ENCODE assay signal across 8 mouse cellular contexts in genomic region chr7:27688815-27689612, GRCm38 (mm10). TPM values are rescaled to one million over a fixed set of nuclear protein-coding genes. Genes with fewer than 3 reads are reported as not detected.
DNase-seq lines count a peak whose midpoint lies in the region; ATAC-seq and TF ChIP-seq lines count a peak whose summit lies in the region.

Gene Zfp607b (plus strand): TSS chr7:27689340.

- H3K9ac ChIP-seq in ES-E14 (ENCODE audit: insufficient read depth, low read depth, low read length, poor library complexity, severe bottlenecking), result peak within 1 kb of the TSS; percentile 67
- H3K9ac ChIP-seq in forebrain, embryonic 15.5 days (replicated peaks), result peak within 1 kb of the TSS; percentile 60

- H3K27ac ChIP-seq in ES-E14 (ENCODE audit: insufficient read depth, low read depth, low read length, poor library complexity, severe bottlenecking), result peak within 1 kb of the TSS; percentile 0; the same call in 1 of the 2 replicates
- H3K27ac ChIP-seq in forebrain, embryonic 15.5 days (replicated peaks), result peak within 1 kb of the TSS; percentile 89

- WGBS in forebrain, embryonic 15.5 days, result under 1% methylated on average over 19 of the region's 19 CpGs
- 1% methylated on average over 19 of the region's 19 CpGs for WGBS in lung, adult 2 months

- TF ChIP-seq CTCF in lung, adult 2 months (IDR thresholded peaks at IDR 0.05; ENCODE audit: insufficient read depth, low read length), result no peak

- TF ChIP-seq POLR2A in lung, adult 2 months (IDR thresholded peaks at IDR 0.05; ENCODE audit: borderline replicate concordance, extremely low read depth, low read depth, low read length), result peak; percentile 52; the same call in 1 of the 2 replicates

- peak; percentile 93 for DNase-seq in ES-E14 (ENCODE audit: low read depth, low spot score)
- DNase-seq in cerebellum, adult 11-12 months, result peak; percentile 96
- DNase-seq in heart, postnatal 25 days (ENCODE audit: low spot score), result peak; percentile 91
- DNase-seq in layer of hippocampus, adult 18-20 months (ENCODE audit: low spot score in 2 of 2), result peak; percentile 95 to 98
- peak; percentile 85 for DNase-seq in lung, adult 2 months
- DNase-seq in thymus, adult 18-20 months, result peak; percentile 91 to 96

- no peaks in the 10 kb centered on the region for H3K36me3 ChIP-seq in ES-E14 (ENCODE audit: control insufficient read depth, insufficient read depth, low read length, poor library complexity, severe bottlenecking)
- no peaks in the 10 kb centered on the region for H3K36me3 ChIP-seq in forebrain, embryonic 15.5 days

- in situ Hi-C loops in ES-E14 (cut with MboI; ENCODE audit: low sequenced_read_pairs in 2 of 2, unreplicated experiment in 2 of 2), result loop anchor here in 1 of 2 experiments (25.0 kb wide), 1 partner anchor 402 kb away; no protein-coding TSS in a partner anchor

- H3K9me3 ChIP-seq in ES-E14 (ENCODE audit: control insufficient read depth, insufficient read depth, low read depth, low read length), result no peaks in the 10 kb centered on the region
- H3K9me3 ChIP-seq in forebrain, embryonic 15.5 days, result no peaks in the 10 kb centered on the region

- H3K4me3 ChIP-seq in ES-E14 (ENCODE audit: insufficient read depth in 1 of 2, low read depth in 1 of 2, low read length in 2 of 2, poor library complexity in 1 of 2, severe bottlenecking in 1 of 2), result peak within 1 kb of the TSS; percentile 52 to 64
- H3K4me3 ChIP-seq in forebrain, embryonic 15.5 days, result peak within 1 kb of the TSS; percentile 50
- peak within 1 kb of the TSS; percentile 62 for H3K4me3 ChIP-seq in lung, adult 2 months (replicated peaks; ENCODE audit: extremely low read depth, low read depth, low read length)

- peaks cover 0 to 6% of the 10 kb centered on the region in 2 experiments; a peak in 2 of 4 replicates for H3K4me1 ChIP-seq in ES-E14 (ENCODE audit: control insufficient read depth in 2 of 2, insufficient read depth in 2 of 2, low read length in 2 of 2, poor library complexity in 1 of 2)
- peaks cover 16% of the 10 kb centered on the region for H3K4me1 ChIP-seq in forebrain, embryonic 15.5 days
- H3K4me1 ChIP-seq in lung, adult 2 months (ENCODE audit: control insufficient read depth, insufficient read depth, low read length), result 0 out of 2 replicates have a peak, but pooled peaks cover 2% of the 10 kb centered on the region

- peak within 1 kb of the TSS; percentile 62 for H3K4me2 ChIP-seq in forebrain, embryonic 15.5 days (replicated peaks)

- no peaks in the 10 kb centered on the region for H3K27me3 ChIP-seq in forebrain, embryonic 15.5 days

- intact Hi-C loops in heart, postnatal 25 days (cut with DNase I), result loop anchor here (2.0 to 5.0 kb wide), 3 partner anchors 14 to 352 kb away; partner anchors contain the start of genes Ltbp4 and Map3k10

- peak; percentile 98 for ATAC-seq in forebrain, embryonic 15.5 days (replicated peaks)
- peak; percentile 95 for ATAC-seq in neutrophil, adult 5-6 weeks (ENCODE audit: extremely low read depth, insufficient number of reproducible peaks, low FRiP score, poor library complexity, severe bottlenecking)

TF ChIP-seq in ES-E14, 5 proteins besides CTCF, POLR2A, EP300 and RAD21:
- TF ChIP-seq CHD2 (IDR thresholded peaks at IDR 0.05; ENCODE audit: low read depth, low read length) (no peak), HCFC1 (IDR thresholded peaks at IDR 0.05; ENCODE audit: borderline replicate concordance, insufficient read depth, low read length) (peak; percentile 93)

RNA-seq across cellular contexts. Expression of gene Zfp607b, which starts in this region (rescaled TPM):
- 5.3 and 6.6 TPM in 2 replicates for total RNA-seq in ES-E14 (2012; rRNA removed)
- polyA plus RNA-seq in forebrain, embryonic 15.5 days (2015; fragmentation: Nextera tagmentation; extraction: Ambion mirVana), result 11.5 and 14.2 TPM in 2 replicates
- under 1 TPM; 0.39 to 0.88 TPM for total RNA-seq in heart, postnatal 25 days (2021)
- 10 to 100 TPM; 10.3 to 10.6 TPM for total RNA-seq in layer of hippocampus, adult 18-20 months (2021)
- 0.36 and 1.5 TPM in 2 replicates for polyA plus RNA-seq in lung, adult 2 months (2012; rRNA removed)
- 1.7 and 6.6 TPM in 2 replicates for total RNA-seq in neutrophil, adult 5-6 weeks (2017)

Comparison
In these comparisons a context has a peak if more than half of its experiments do, and no peak if none do; other contexts are left out.
1. Peak in every context shown above with its lines: DNase-seq, ATAC-seq, H3K4me3 ChIP-seq and H3K27ac ChIP-seq.
2. Peak in DNase-seq in heart, postnatal 25 days; RNA of the gene not detected or under 1 TPM.